Mouse (Mus musculus) intestine, postnatal 0 days (tissue): Measurements from ENCODE around the gene Msi2. TPM values are rescaled to one million over a fixed set of nuclear protein-coding genes. Genes with fewer than 3 reads are reported as not detected.

Experiments used
- ATAC-seq: fragments of 200-750 bp; cut with Nextera tagmentation; 2 replicates; pipeline ENCODE4 v1.8.0; 2017; ENCODE audit warnings: mild to moderate bottlenecking, moderate TSS enrichment, moderate library complexity
- H3K27ac ChIP-seq: fragments of 300-500 bp; sonication (generic); 2 replicates; pipeline ENCODE4 v1.5.1; 2014; ENCODE audit warnings: mild to moderate bottlenecking, low read depth, low read length, moderate library complexity
- H3K27me3 ChIP-seq: fragments of 300-500 bp; sonication (generic); replicated peaks from 2 replicates; pipeline ENCODE4 v1.6.1; 2014; ENCODE audit warnings: low read length, mixed read lengths; ENCODE audit not compliant: control insufficient read depth, insufficient read depth
- H3K36me3 ChIP-seq: fragments of 300-500 bp; sonication (generic); 2 replicates; pipeline ENCODE4 v1.6.1; 2014; ENCODE audit warnings: mild to moderate bottlenecking, moderate library complexity; ENCODE audit not compliant: control insufficient read depth, insufficient read depth
- H3K4me1 ChIP-seq: fragments of 300-500 bp; sonication (generic); replicated peaks from 2 replicates; pipeline ENCODE4 v1.6.1; 2014; ENCODE audit warnings: antibody characterized with exemption, low read length, mixed read lengths; ENCODE audit not compliant: control insufficient read depth, insufficient read depth
- H3K4me2 ChIP-seq: fragments of 300-500 bp; sonication (generic); replicated peaks from 2 replicates; pipeline ENCODE4 v1.6.1; 2014; ENCODE audit warnings: low read depth, mild to moderate bottlenecking, moderate library complexity
- H3K4me3 ChIP-seq: fragments of 300-500 bp; sonication (generic); 2 replicates; pipeline ENCODE4 v1.5.1; 2014; ENCODE audit warnings: low read depth, low read length
- H3K9ac ChIP-seq: fragments of 300-500 bp; sonication (generic); 2 replicates; pipeline ENCODE4 v1.6.1; 2014; ENCODE audit warnings: mild to moderate bottlenecking, low read depth, low read length
- H3K9me3 ChIP-seq: fragments of 300-500 bp; sonication (generic); 2 replicates; pipeline ENCODE4 v1.6.1; 2016; ENCODE audit warnings: mixed run types; ENCODE audit not compliant: control insufficient read depth
- CTCF ChIP-seq: sonication (generic); IDR thresholded peaks from 2 replicates; pipeline ENCODE4 v1.5.1; 2016; ENCODE audit warnings: low read depth, mild to moderate bottlenecking, control low read depth, antibody characterized with exemption, moderate library complexity
- WGBS: fragments of 180-500 bp; shearing (Covaris S2); extraction: QIAGEN DNeasy Blood & Tissue Kit; methylation state at CpG from one replicate; pipeline ENCODE4 v1.1.7; 2014; 5-methylcytosine and 5-hydroxymethylcytosine counted together
- polyA plus RNA-seq: library from polyadenylated mRNA; unstranded; fragments of >200 nt; fragmentation: Nextera tagmentation; extraction: Ambion mirVana; gene quantifications from 2 replicates; pipeline ENCODE4 v1.2.1, GENCODE M21; 2015

Gene Msi2
- polyA plus RNA-seq, 1 experiment from 2014 or later: 7.5 TPM

DNA sequence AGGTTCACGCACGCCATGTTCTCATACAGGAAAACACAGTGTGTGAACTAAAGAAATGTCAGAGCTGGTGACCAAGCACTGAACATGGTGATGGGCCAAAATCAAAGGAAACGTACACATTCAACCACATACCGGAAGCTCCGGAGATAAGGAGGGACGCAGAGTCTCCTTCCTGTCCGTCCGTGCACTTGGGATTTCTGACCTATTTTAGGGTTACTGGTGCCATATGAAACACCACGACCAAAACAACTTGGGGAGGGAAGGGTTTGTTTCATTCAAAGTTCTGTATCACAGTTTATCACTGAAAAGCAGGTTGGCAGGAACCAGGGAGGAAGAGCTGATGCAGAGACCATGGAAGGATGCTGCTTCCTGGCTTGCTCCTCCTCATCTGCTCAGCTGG is 44.2 kb downstream of the Msi2 start:
- no peak overlapping the region for H3K27ac ChIP-seq
- H3K27me3 ChIP-seq: no peaks in the 10 kb centered on the region
- no peak for ATAC-seq
- 0 out of 2 replicates have a peak, but pooled peaks cover 7% of the 10 kb centered on the region for H3K36me3 ChIP-seq
- no peak overlapping the region for H3K9ac ChIP-seq
- WGBS: 89% methylated on average over 9 of the region's 9 CpGs
- H3K4me1 ChIP-seq: no peaks in the 10 kb centered on the region
- H3K9me3 ChIP-seq: no peaks in the 10 kb centered on the region
- H3K4me3 ChIP-seq: no peak overlapping the region
- TF ChIP-seq CTCF: no peak
- H3K4me2 ChIP-seq: no peak overlapping the region

DNA sequence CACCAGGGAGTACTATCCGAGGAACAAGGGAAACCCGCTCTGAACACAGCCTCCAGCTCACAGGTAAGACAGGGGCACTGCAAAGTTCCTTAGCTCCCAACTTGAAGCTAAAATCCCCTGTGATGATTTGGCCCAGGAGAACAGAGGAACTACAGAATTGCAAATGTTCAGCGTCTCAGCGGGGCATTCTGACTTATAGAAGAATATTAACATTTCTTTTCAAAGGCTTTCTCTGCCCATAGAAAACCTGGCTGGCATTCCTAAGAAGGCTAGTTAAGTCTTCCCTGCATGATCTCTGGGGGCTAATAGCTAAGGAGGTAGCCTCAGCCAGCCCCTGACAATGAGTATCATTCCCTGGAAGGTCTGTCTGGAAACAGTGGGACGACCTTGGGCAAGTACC is 47.4 kb downstream of the Msi2 start:
- Histone ChIP-seq H3K9me3 (no peaks in the 10 kb centered on the region), H3K4me2 (no peak overlapping the region), H3K27ac (no peak overlapping the region), H3K4me3 (no peak overlapping the region), H3K4me1 (no peaks in the 10 kb centered on the region), H3K36me3 (peaks cover 24% of the 10 kb centered on the region; the same call in 1 of the 2 replicates), H3K27me3 (no peaks in the 10 kb centered on the region), H3K9ac (no peak overlapping the region)
- no peak for ATAC-seq
- WGBS: 90% methylated on average over 5 of the region's 5 CpGs
- no peak for TF ChIP-seq CTCF

DNA sequence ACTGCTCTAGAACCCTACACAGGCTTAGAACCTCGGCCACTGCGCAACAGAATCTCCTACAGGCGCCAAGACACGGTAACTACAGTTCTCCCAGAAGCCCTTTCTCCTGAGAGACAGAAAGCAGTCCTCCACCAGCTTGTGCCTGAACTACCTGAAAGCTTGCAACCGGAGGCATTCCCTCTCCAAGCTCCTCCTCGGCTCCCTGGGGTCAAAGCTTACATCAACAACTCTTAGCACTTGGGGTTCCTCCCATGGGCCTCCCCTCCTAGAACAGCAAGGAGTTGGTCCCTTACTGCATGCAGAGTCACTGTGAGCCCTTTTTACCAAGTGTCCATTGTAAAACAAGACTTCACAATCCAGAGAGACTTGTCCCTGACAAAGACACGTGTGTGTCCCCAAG is 49.2 kb downstream of the Msi2 start:
- H3K27me3 ChIP-seq: no peaks in the 10 kb centered on the region
- WGBS: 86% methylated on average over 7 of the region's 7 CpGs
- no peak for ATAC-seq
- H3K9me3 ChIP-seq: no peaks in the 10 kb centered on the region
- peaks cover 24% of the 10 kb centered on the region; the same call in 1 of the 2 replicates for H3K36me3 ChIP-seq
- no peak overlapping the region for H3K27ac ChIP-seq
- H3K4me1 ChIP-seq: no peaks in the 10 kb centered on the region
- no peak overlapping the region for H3K4me3 ChIP-seq
- H3K9ac ChIP-seq: no peak overlapping the region
- no peak overlapping the region for H3K4me2 ChIP-seq
- no peak for TF ChIP-seq CTCF

DNA sequence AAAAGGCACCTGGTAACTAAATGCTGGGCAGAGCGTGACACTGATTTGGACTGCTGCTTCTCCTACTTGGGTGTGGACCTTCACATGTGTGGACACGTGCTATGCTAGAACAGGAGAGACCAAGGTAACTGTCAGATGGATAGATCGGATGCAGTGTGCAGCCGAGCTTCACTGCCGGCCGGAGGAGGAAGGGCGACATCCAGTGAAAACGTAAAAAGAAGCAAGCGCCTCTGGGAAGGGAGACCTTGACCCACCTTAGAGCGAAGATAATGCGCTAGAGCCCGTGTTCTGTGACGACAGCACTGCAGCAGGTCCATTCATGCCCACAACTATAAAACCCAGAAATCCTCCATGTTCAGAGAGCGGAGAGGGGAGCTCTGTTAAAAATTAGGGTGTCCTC is 50.0 kb downstream of the Msi2 start:
- WGBS: 93% methylated on average over 14 of the region's 14 CpGs
- H3K4me2 ChIP-seq: no peak overlapping the region
- no peaks in the 10 kb centered on the region for H3K27me3 ChIP-seq
- no peak overlapping the region for H3K4me3 ChIP-seq
- H3K9ac ChIP-seq: no peak overlapping the region
- ATAC-seq: no peak
- H3K4me1 ChIP-seq: no peaks in the 10 kb centered on the region
- H3K36me3 ChIP-seq: peaks cover 24% of the 10 kb centered on the region; the same call in 1 of the 2 replicates
- H3K27ac ChIP-seq: no peak overlapping the region
- no peak for TF ChIP-seq CTCF
- no peaks in the 10 kb centered on the region for H3K9me3 ChIP-seq

DNA sequence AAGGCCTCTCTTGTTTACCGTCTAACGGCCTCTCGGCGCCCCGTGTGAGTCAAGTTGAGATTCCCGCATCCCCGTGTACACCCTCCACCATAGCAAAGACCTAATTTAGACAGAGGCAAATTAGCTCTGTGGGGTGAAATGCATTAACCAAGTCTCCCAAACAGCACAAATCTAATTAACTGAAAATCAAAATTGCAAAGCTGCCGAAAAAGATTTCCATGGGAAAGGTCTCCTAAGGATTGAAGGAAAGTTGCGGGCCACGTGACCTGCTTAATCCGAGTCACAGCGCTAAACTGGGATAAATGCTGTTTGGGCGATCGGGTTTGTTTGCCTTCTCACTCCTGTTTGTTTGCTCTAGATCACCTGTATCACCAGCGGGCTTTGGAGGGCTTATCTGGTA is 52.5 kb downstream of the Msi2 start:
- TF ChIP-seq CTCF: no peak
- Histone ChIP-seq H3K27ac (no peak overlapping the region), H3K4me3 (no peak overlapping the region), H3K27me3 (no peaks in the 10 kb centered on the region), H3K9me3 (no peaks in the 10 kb centered on the region), H3K4me1 (peaks cover 6% of the 10 kb centered on the region; the same call in 1 of the 2 replicates), H3K4me2 (no peak overlapping the region), H3K9ac (no peak overlapping the region), H3K36me3 (peaks cover 18% of the 10 kb centered on the region; the same call in 1 of the 2 replicates)
- 78% methylated on average over 15 of the region's 15 CpGs for WGBS
- no peak for ATAC-seq

DNA sequence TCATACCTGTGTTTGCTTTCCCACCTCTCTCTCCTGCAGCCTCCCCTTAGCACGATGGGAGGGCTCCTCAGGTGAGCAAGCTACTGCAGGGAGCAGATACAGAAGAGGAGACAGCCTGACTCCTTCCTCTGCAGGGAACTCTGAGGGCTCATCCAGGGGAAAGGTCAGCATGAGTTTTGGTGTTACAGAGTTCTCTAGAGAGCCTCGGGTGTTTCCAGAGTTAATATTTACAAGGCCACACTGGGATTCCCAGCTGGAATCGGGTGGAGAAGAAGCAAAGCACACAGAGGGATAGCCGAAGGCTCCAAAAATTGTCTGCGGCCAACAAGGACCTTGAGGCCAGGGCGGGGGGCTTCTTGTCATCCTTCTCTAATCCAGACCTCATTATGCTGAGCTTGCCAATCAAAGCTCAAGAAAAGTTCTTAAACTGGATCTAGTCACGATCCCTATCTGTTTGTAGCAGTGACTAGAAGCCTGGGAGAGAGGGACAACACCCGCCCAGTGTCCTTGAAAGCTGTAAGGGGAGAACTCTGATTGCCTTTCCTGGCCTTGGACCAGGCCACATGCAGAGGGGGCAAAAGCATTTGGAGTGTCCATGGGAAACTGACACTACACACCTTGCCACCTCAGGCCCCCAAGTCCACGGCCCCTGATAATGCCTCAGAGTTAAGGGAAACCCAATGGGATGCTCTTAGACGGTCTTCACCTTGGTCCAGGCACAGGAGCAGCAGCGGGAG is 56.7 kb downstream of the Msi2 start:
- peaks cover 6% of the 10 kb centered on the region; the same call in 1 of the 2 replicates for H3K4me1 ChIP-seq
- WGBS: 46% methylated on average over 11 of the region's 11 CpGs
- H3K27me3 ChIP-seq: no peaks in the 10 kb centered on the region
- TF ChIP-seq CTCF: no peak
- no peak overlapping the region for H3K9ac ChIP-seq
- no peak overlapping the region for H3K4me2 ChIP-seq
- no peaks in the 10 kb centered on the region for H3K9me3 ChIP-seq
- no peak overlapping the region for H3K4me3 ChIP-seq
- H3K27ac ChIP-seq: peak overlapping the region; percentile 35; the same call in 1 of the 2 replicates
- peaks cover 4% of the 10 kb centered on the region; the same call in 1 of the 2 replicates for H3K36me3 ChIP-seq
- no peak for ATAC-seq
